Mouse (Mus musculus) CH12.LX (cell line): ENCODE data around the gene Gle1. TPM values are rescaled to one million over a fixed set of nuclear protein-coding genes. Genes with fewer than 3 reads are reported as not detected.

ENCODE experiments used
- DNase-seq: peaks from one replicate; pipeline ENCODE4 v3.0.0-alpha.2; 2013; ENCODE audit errors: extremely low read depth
- H3K27ac ChIP-seq: 2 replicates; pipeline ENCODE4 v1.5.1; 2012; ENCODE audit warnings: low read depth, mild to moderate bottlenecking, control low read depth, moderate library complexity; ENCODE audit not compliant: insufficient read depth
- H3K27me3 ChIP-seq: replicated peaks from 2 replicates; pipeline ENCODE3; 2012; ENCODE audit warnings: inconsistent platforms
- H3K36me3 ChIP-seq, 2 experiments: replicated peaks in 1 of 2; 2 replicates each; pipeline versions ENCODE3 to v1.6.1; 2012; ENCODE audit warnings: inconsistent platforms in 1 of 2, low read length in 1 of 2, mild to moderate bottlenecking in 1 of 2, mixed read lengths in 1 of 2, moderate library complexity in 1 of 2; ENCODE audit not compliant: control insufficient read depth in 1 of 2, insufficient read depth in 1 of 2
- H3K4me1 ChIP-seq, 2 experiments: 2 replicates each; pipeline ENCODE4 v1.6.1; 2012; ENCODE audit warnings: inconsistent platforms in 1 of 2, moderate library complexity in 1 of 2; ENCODE audit not compliant: insufficient read depth in 2 of 2, control insufficient read depth in 1 of 2
- H3K4me2 ChIP-seq: 2 replicates; pipeline ENCODE4 v1.6.1; 2012; ENCODE audit warnings: low read depth, mild to moderate bottlenecking, control low read depth; ENCODE audit not compliant: poor library complexity, insufficient read depth, severe bottlenecking
- H3K4me3 ChIP-seq, 3 experiments: fragments of 150-350 bp in 1 of 3; sonication (generic) in 1 of 3; replicated peaks in 1 of 3; 2 replicates each; pipeline versions ENCODE3 to v1.5.1; 2011 to 2012; ENCODE audit warnings: low read depth in 2 of 3, low read length in 2 of 3, mild to moderate bottlenecking in 2 of 3, moderate library complexity in 2 of 3, control low read depth in 1 of 3, improper control_type of control experiment in 1 of 3, inconsistent platforms in 1 of 3, mixed read lengths in 1 of 3; ENCODE audit not compliant: poor library complexity in 1 of 3
- H3K79me2 ChIP-seq: replicated peaks from 2 replicates; pipeline ENCODE4 v1.6.1; 2012; ENCODE audit warnings: mild to moderate bottlenecking, moderate library complexity; ENCODE audit not compliant: control insufficient read depth, poor library complexity, insufficient read depth, severe bottlenecking; ENCODE audit errors: extremely low read depth
- H3K9ac ChIP-seq: 2 replicates; pipeline ENCODE4 v1.6.1; 2012; ENCODE audit warnings: low read depth, mild to moderate bottlenecking, control low read depth, moderate library complexity; ENCODE audit not compliant: insufficient read depth
- H3K9me3 ChIP-seq: replicated peaks from 2 replicates; pipeline ENCODE3; 2012; ENCODE audit warnings: low read length, inconsistent platforms, mixed read lengths
- BHLHE40 ChIP-seq: IDR thresholded peaks from 2 replicates; pipeline ENCODE4 v1.6.1; 2011; ENCODE audit warnings: mild to moderate bottlenecking, low read depth, low read length, improper control_type of control experiment
- CHD1 ChIP-seq: IDR thresholded peaks from 2 replicates; pipeline ENCODE4 v1.6.1; 2012; ENCODE audit warnings: low read depth, low read length, improper control_type of control experiment, inconsistent platforms
- CHD2 ChIP-seq: IDR thresholded peaks from 2 replicates; pipeline ENCODE4 v1.6.1; 2011; ENCODE audit warnings: low read length, improper control_type of control experiment
- E2F4 ChIP-seq: IDR thresholded peaks from 2 replicates; pipeline ENCODE4 v1.6.1; 2011; ENCODE audit warnings: low read depth, low read length, improper control_type of control experiment; ENCODE audit not compliant: insufficient replicate concordance
- ELF1 ChIP-seq: IDR thresholded peaks from 2 replicates; pipeline ENCODE4 v1.6.1; 2014; ENCODE audit warnings: low read depth, mild to moderate bottlenecking, inconsistent platforms, low read length, improper control_type of control experiment
- ETS1 ChIP-seq: conservative IDR thresholded peaks from 2 replicates; pipeline ENCODE4 v1.6.1; 2012; ENCODE audit warnings: low read depth, mild to moderate bottlenecking, inconsistent platforms, low read length, improper control_type of control experiment, moderate library complexity
- GABPA ChIP-seq: IDR thresholded peaks from 2 replicates; pipeline ENCODE4 v1.6.1; 2012; ENCODE audit warnings: low read depth, low read length, improper control_type of control experiment, inconsistent platforms; ENCODE audit not compliant: insufficient replicate concordance
- HCFC1 ChIP-seq: IDR thresholded peaks from 2 replicates; pipeline ENCODE4 v1.6.1; 2012; ENCODE audit warnings: low read depth, mild to moderate bottlenecking, inconsistent platforms, low read length, improper control_type of control experiment
- IRF4 ChIP-seq: IDR thresholded peaks from 2 replicates; pipeline ENCODE4 v1.6.1; 2014; ENCODE audit warnings: low read depth, mild to moderate bottlenecking, inconsistent platforms, low read length, improper control_type of control experiment
- JUN ChIP-seq: IDR thresholded peaks from 2 replicates; pipeline ENCODE4 v1.6.1; 2011; ENCODE audit warnings: low read depth, mild to moderate bottlenecking, low read length, improper control_type of control experiment, moderate library complexity; ENCODE audit not compliant: insufficient read depth
- JUND ChIP-seq: conservative IDR thresholded peaks from 2 replicates; pipeline ENCODE4 v1.6.1; 2011; ENCODE audit warnings: low read depth, low read length, improper control_type of control experiment
- KAT2A ChIP-seq: IDR thresholded peaks from 2 replicates; pipeline ENCODE4 v1.6.1; 2012; ENCODE audit warnings: low read length, improper control_type of control experiment, inconsistent platforms; ENCODE audit not compliant: insufficient replicate concordance
- MAFK ChIP-seq: IDR thresholded peaks from 2 replicates; pipeline ENCODE4 v1.6.1; 2011; ENCODE audit warnings: low read length, improper control_type of control experiment; ENCODE audit not compliant: insufficient replicate concordance
- MAZ ChIP-seq: IDR thresholded peaks from 2 replicates; pipeline ENCODE4 v1.6.1; 2012; ENCODE audit warnings: low read depth, mild to moderate bottlenecking, inconsistent platforms, low read length, improper control_type of control experiment, moderate library complexity
- MYC ChIP-seq: IDR thresholded peaks from 2 replicates; pipeline ENCODE4 v1.6.1; 2011; ENCODE audit warnings: low read depth, mild to moderate bottlenecking, improper control_type of control experiment, low read length
- NELFE ChIP-seq: IDR thresholded peaks from 2 replicates; pipeline ENCODE4 v1.6.1; 2011; ENCODE audit warnings: low read depth, low read length, improper control_type of control experiment
- PAX5 ChIP-seq: IDR thresholded peaks from 2 replicates; pipeline ENCODE4 v1.6.1; 2012; ENCODE audit warnings: low read length, inconsistent platforms, mixed read lengths
- POLR2A ChIP-seq: IDR thresholded peaks from 2 replicates; pipeline ENCODE4 v1.6.1; 2011; ENCODE audit warnings: low read depth, mild to moderate bottlenecking, improper control_type of control experiment, low read length
- POLR2AphosphoS2 ChIP-seq: IDR thresholded peaks from 2 replicates; pipeline ENCODE4 v1.6.1; 2011; ENCODE audit warnings: low read depth, low read length, improper control_type of control experiment
- RAD21 ChIP-seq: IDR thresholded peaks from 2 replicates; pipeline ENCODE4 v1.6.1; 2011; ENCODE audit warnings: low read depth, mild to moderate bottlenecking, low read length, improper control_type of control experiment, moderate library complexity
- RCOR1 ChIP-seq: conservative IDR thresholded peaks from 2 replicates; pipeline ENCODE4 v1.6.1; 2012; ENCODE audit warnings: low read depth, mild to moderate bottlenecking, inconsistent platforms, low read length, improper control_type of control experiment
- SIN3A ChIP-seq: IDR thresholded peaks from 2 replicates; pipeline ENCODE4 v1.6.1; 2012; ENCODE audit warnings: low read length, improper control_type of control experiment, inconsistent platforms
- SMC3 ChIP-seq: IDR thresholded peaks from 2 replicates; pipeline ENCODE4 v1.6.1; 2011; ENCODE audit warnings: low read depth, low read length, improper control_type of control experiment
- TBP ChIP-seq: conservative IDR thresholded peaks from 2 replicates; pipeline ENCODE4 v1.6.1; 2011; ENCODE audit warnings: low read depth, low read length, improper control_type of control experiment
- TCF12 ChIP-seq: IDR thresholded peaks from 2 replicates; pipeline ENCODE4 v1.6.1; 2014; ENCODE audit warnings: low read depth, mild to moderate bottlenecking, inconsistent platforms, low read length, improper control_type of control experiment
- USF2 ChIP-seq: conservative IDR thresholded peaks from 2 replicates; pipeline ENCODE4 v1.6.1; 2011; ENCODE audit warnings: low read depth, low read length, improper control_type of control experiment
- ZKSCAN1 ChIP-seq: IDR thresholded peaks from 2 replicates; pipeline ENCODE4 v1.6.1; 2012; ENCODE audit warnings: low read depth, inconsistent platforms, low read length, improper control_type of control experiment, borderline replicate concordance
- ZNF384 ChIP-seq: IDR thresholded peaks from 2 replicates; pipeline ENCODE4 v1.6.1; 2012; ENCODE audit warnings: low read depth, low read length, improper control_type of control experiment, inconsistent platforms
- dilution Hi-C: fragments of 300-500 bp; cut with MboI; formaldehyde crosslinking; loops from 2 replicates; pipeline ENCODE4 v1.14.3; 2020; ENCODE audit warnings: low sequenced_read_pairs; ENCODE audit not compliant: extremely low pct_unique_long_range_greater_than_20kb, extremely low pct_ligation_motif_present
- in situ Hi-C: fragments of 300-500 bp; cut with MboI; formaldehyde crosslinking; loops from 3 replicates; pipeline ENCODE4 v1.14.3; 2019; ENCODE audit warnings: low sequenced_read_pairs, low pct_ligation_motif_present, low pct_unique_long_range_greater_than_20kb, mixed read lengths
- polyA plus RNA-seq: library from polyadenylated mRNA; unstranded; fragments of >175 nt; gene quantifications from 2 replicates; pipeline ENCODE4 v1.2.1, GENCODE M21; 2012; ENCODE audit warnings: low read depth; ENCODE audit not compliant: insufficient read length
- total RNA-seq, 2 experiments: library from RNA; depleted of rRNA; stranded (reverse); fragments of 300-350 nt in 1 of 2; fragments of >200 nt in 1 of 2; gene quantifications; 2 replicates each; pipeline ENCODE4 v1.2.3; 2012 to 2014

The Gle1 gene
- total and polyA plus RNA-seq, 3 experiments, result 36.5 to 60.1 (median 38.0) TPM

DNA sequence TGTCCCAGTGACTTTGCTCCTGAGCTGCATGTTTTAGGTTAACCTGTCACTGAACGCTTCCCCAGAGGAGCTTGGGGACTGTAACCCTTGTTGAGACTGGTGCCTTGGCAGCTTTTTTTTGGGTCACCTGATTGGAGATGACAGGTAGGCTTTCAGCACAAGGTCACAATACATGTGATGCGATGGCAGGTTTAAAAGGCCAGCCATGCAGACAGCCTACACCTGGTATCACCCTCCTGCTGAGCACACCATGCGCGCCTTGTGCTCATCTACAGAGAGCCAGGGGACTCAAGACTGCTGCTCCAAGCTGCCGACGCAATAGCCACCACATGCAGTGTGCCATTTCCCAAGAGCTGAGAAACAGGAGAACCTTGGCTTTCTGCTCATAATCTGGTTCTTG lies 43.5 kb upstream of the Gle1 start:
- no peak overlapping the region for H3K4me2 ChIP-seq
- H3K79me2 ChIP-seq, result peaks cover 8% of the 10 kb centered on the region; the same call in 1 of the 2 replicates
- in situ Hi-C loops (no loop called here), dilution Hi-C loops (no loop called here)
- H3K4me3 ChIP-seq, result no peak overlapping the region
- peaks cover 4 to 22% of the 10 kb centered on the region in 2 experiments; a peak in 3 of 4 replicates for H3K4me1 ChIP-seq
- no peak overlapping the region for H3K27ac ChIP-seq
- no peak overlapping the region for H3K9ac ChIP-seq
- H3K36me3 ChIP-seq, result peaks cover 41 to 52% of the 10 kb centered on the region in 2 experiments
- DNase-seq, result no peak
- peaks cover 9% of the 10 kb centered on the region for H3K9me3 ChIP-seq
- peaks cover 11% of the 10 kb centered on the region for H3K27me3 ChIP-seq
- TF ChIP-seq HCFC1, result no peak
- TF ChIP-seq SMC3, result no peak
- no peak for TF ChIP-seq BHLHE40
- TF ChIP-seq MAZ, result no peak
- TF ChIP-seq ZNF384, result no peak
- TF ChIP-seq ZKSCAN1, result no peak
- no peak for TF ChIP-seq KAT2A
- TF ChIP-seq TCF12, result no peak
- no peak for TF ChIP-seq MYC
- TF ChIP-seq CHD2, result no peak
- TF ChIP-seq ELF1, result no peak
- TF ChIP-seq JUND, result no peak
- TF ChIP-seq RAD21, result no peak
- TF ChIP-seq IRF4, result no peak
- TF ChIP-seq MAFK, result no peak

DNA sequence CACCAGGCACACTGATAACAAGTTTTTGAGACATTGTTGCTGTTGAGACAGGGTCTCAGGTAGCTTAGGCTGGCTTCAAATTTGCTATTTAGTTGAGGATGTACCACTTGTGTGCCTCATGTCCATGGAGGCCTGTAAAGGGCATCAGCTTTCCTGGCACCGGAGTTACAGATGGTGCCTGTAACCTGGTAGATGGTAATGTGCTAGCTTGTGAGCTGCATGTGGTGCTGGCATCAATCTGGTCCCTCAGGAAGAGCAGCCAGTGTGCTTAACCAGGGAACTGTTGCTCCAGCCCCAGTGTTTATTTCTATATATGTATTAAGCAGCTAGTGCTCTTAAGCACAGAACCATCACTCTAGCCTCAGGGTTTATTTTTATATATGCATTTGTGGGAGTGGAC lies 39.2 kb upstream of the Gle1 start:
- peaks cover 0 to 6% of the 10 kb centered on the region in 2 experiments; a peak in 2 of 4 replicates for H3K4me1 ChIP-seq
- H3K9me3 ChIP-seq, result no peaks in the 10 kb centered on the region
- H3K36me3 ChIP-seq, result peaks cover 71 to 94% of the 10 kb centered on the region in 2 experiments
- TF ChIP-seq CHD1 (no peak), RCOR1 (no peak), ELF1 (no peak), ETS1 (no peak), NELFE (no peak), MYC (no peak), POLR2A (no peak), E2F4 (no peak), MAZ (no peak), SIN3A (no peak), JUND (no peak), POLR2AphosphoS2 (no peak), PAX5 (no peak), GABPA (no peak), RAD21 (no peak), JUN (no peak), IRF4 (no peak), TBP (no peak), HCFC1 (no peak), USF2 (no peak)
- H3K27ac ChIP-seq, result no peak overlapping the region
- in situ Hi-C loops (no loop called here), dilution Hi-C loops (no loop called here)
- no peak overlapping the region for H3K4me3 ChIP-seq
- no peak overlapping the region for H3K4me2 ChIP-seq
- no peak for DNase-seq
- H3K9ac ChIP-seq, result no peak overlapping the region
- peaks cover 2% of the 10 kb centered on the region; the same call in 1 of the 2 replicates for H3K79me2 ChIP-seq
- H3K27me3 ChIP-seq, result no peaks in the 10 kb centered on the region
